Mouse (Mus musculus) midbrain, embryonic 12.5 days (tissue): ENCODE results near the gene Lysmd4. TPM values are rescaled to one million over a fixed set of nuclear protein-coding genes. Genes with fewer than 3 reads are reported as not detected.
A peak's percentile ranks its signal among the peaks of the same experiment; 100 is the strongest.

Experiments
- ATAC-seq: fragments of 200-750 bp; cut with Nextera tagmentation; 2 replicates; pipeline ENCODE4 v1.8.0; 2017; ENCODE audit warnings: low read depth, moderate TSS enrichment, moderate library complexity; ENCODE audit not compliant: low FRiP score
- H3K27ac ChIP-seq: fragments of 300-500 bp; sonication (generic); replicated peaks from 2 replicates; pipeline ENCODE4 v1.5.1; 2016; ENCODE audit warnings: mild to moderate bottlenecking
- H3K27me3 ChIP-seq: fragments of 300-500 bp; sonication (generic); 2 replicates; pipeline ENCODE4 v1.6.1; 2016; ENCODE audit warnings: mild to moderate bottlenecking
- H3K36me3 ChIP-seq: fragments of 300-500 bp; sonication (generic); 2 replicates; pipeline ENCODE4 v1.6.1; 2016
- H3K4me1 ChIP-seq: fragments of 300-500 bp; sonication (generic); 2 replicates; pipeline ENCODE4 v1.6.1; 2016
- H3K4me2 ChIP-seq: fragments of 300-500 bp; sonication (generic); replicated peaks from 2 replicates; pipeline ENCODE4 v1.6.1; 2016; ENCODE audit warnings: mild to moderate bottlenecking, moderate library complexity
- H3K4me3 ChIP-seq: fragments of 300-500 bp; sonication (generic); 2 replicates; pipeline ENCODE4 v1.5.1; 2016; ENCODE audit warnings: mild to moderate bottlenecking
- H3K9ac ChIP-seq: fragments of 300-500 bp; sonication (generic); replicated peaks from 2 replicates; pipeline ENCODE4 v1.6.1; 2016; ENCODE audit warnings: mild to moderate bottlenecking, moderate library complexity
- H3K9me3 ChIP-seq: fragments of 300-500 bp; sonication (generic); 2 replicates; pipeline ENCODE4 v1.6.1; 2016; ENCODE audit warnings: mild to moderate bottlenecking
- WGBS: fragments of 180-500 bp; shearing (Covaris S2); methylation state at CpG from one replicate; pipeline ENCODE4 v1.1.7; 2016; 5-methylcytosine and 5-hydroxymethylcytosine counted together
- polyA plus RNA-seq: library from polyadenylated mRNA; unstranded; fragments of >200 nt; fragmentation: Nextera tagmentation; extraction: Ambion mirVana; gene quantifications from 2 replicates; pipeline ENCODE4 v1.2.1, GENCODE M21; 2016

Gene Lysmd4
- 19.8 and 21.0 TPM in 2 replicates for polyA plus RNA-seq

DNA sequence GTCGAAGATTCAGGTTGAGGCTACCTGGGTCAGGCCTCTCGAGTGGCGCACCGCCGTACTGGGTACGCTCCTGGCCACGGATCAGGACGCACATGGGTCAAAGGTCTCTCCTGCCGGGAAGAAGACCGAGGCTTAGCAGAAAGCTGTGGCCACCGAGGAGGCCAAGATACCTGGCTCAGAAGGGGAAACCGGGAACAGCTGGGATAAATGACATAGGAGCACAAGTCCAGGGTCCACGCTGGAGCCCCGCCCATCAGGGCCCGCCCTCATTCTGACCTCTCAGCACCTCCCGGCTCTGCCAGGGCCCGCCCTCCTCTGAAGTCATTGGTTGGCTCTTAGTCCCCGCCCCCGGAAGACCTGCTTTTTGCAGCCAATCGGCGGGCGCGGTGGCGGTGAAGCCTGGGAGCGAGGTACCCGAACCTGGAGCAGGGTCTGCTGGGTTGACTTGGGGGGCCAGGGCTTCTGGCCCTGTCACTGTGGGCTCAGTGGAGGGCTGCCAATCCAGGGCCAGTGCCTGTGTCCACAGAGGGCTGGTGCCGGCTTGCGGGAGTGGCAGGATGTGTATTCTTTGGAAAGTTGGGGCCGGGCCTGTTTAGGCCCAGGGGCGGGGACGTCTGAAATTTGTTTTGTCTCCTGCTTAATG is at the start of gene Lysmd4:
Gene Lysmd4, plus strand, starts transcription at position 325 of the 643 bp plus-strand sequence.
- Histone ChIP-seq H3K9me3 (no peaks in the 10 kb centered on the region), H3K4me3 (peak within 1 kb of the TSS; percentile 62), H3K27ac (no peak within 1 kb of the TSS), H3K9ac (peak within 1 kb of the TSS; percentile 73), H3K36me3 (peaks cover 21% of the 10 kb centered on the region), H3K4me2 (peak within 1 kb of the TSS; percentile 83), H3K27me3 (no peaks in the 10 kb centered on the region), H3K4me1 (peaks cover 17% of the 10 kb centered on the region)
- WGBS: 4% methylated on average over 31 of the region's 31 CpGs
- peak; percentile 99 for ATAC-seq

DNA sequence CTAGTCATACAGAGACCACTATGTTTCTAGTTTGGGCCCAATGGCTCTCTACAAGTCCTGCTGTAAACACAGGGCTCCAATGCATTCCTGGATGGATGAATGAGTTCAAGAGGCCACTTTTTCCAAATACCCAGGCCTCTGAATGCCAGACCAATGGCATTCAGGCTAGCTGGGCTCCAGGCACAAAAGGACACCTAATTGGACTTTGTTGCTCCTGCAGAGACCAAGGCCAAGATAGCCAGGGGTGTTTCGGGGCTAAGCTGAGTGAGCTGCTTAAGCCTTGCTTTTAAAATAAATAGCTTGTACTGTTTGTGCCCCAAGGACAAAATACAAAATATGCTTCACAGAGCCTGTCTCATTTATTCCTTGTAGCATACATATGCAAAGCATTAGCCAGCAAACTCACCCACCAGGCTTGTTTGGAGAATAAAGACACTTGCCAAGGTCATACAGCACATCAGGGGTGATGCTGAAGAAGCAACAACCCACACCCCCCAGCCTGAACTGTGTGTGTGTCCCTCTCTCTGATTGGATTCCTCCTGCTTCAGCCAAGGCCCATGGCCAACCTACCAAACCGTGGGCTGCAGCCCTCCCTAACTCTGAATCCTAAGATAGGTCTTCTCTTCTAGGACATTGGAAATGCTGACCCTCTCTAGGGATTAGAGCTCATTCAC is 48.7 kb upstream of the Lysmd4 start:
- no peak for ATAC-seq
- Histone ChIP-seq H3K9me3 (no peaks in the 10 kb centered on the region), H3K27me3 (no peaks in the 10 kb centered on the region), H3K36me3 (no peaks in the 10 kb centered on the region), H3K9ac (no peak overlapping the region), H3K4me3 (no peak overlapping the region), H3K4me1 (no peaks in the 10 kb centered on the region), H3K27ac (no peak overlapping the region), H3K4me2 (no peak overlapping the region)
- 58% methylated on average over 2 of the region's 2 CpGs for WGBS

DNA sequence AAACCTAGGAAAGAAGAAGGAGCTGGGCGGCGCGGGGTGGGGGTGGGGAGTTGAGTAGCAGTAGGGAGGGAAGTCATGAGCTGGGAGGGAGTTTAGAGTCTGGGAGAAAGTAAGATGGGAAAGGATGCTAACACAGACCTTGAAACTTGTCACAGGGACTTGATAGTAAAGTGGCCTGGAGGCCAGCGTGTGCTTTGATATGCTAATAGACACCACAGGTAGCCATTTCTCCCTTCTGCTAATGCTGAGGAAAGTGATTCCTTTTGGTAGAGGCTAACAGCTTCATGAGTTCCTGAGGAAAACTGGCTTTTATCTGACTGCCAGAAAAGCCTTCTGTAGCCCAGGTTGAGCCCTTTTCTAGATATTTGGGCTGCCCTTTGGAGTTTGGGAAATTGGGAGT is 38.6 kb upstream of the Lysmd4 start:
- Histone ChIP-seq H3K4me3 (no peak overlapping the region), H3K27me3 (no peaks in the 10 kb centered on the region), H3K4me1 (no peaks in the 10 kb centered on the region), H3K36me3 (no peaks in the 10 kb centered on the region), H3K4me2 (no peak overlapping the region), H3K27ac (no peak overlapping the region), H3K9ac (no peak overlapping the region), H3K9me3 (no peaks in the 10 kb centered on the region)
- ATAC-seq: no peak
- WGBS: 9% methylated on average over 4 of the region's 4 CpGs

DNA sequence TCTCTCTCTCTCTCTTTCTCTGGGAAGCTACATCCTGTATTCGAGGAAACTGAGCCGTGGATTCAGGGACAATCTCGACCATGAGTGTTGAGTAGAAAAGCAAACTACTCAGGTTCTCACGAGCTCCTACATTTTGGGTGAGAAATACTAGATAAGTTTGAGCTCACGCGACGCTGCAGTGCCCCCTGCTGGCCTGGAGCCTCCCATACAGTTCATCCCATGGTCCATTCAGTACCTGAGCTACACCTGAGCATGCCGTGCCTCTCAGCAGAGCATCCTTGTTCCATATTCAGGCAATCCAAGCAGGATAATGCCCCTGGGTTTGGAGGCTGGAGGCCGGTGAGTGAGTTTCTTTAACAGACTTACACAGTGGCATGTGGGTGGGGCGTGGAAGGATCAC is 22.9 kb upstream of the Lysmd4 start:
- Histone ChIP-seq H3K36me3 (no peaks in the 10 kb centered on the region), H3K4me1 (no peaks in the 10 kb centered on the region), H3K4me3 (no peak overlapping the region), H3K9me3 (no peaks in the 10 kb centered on the region), H3K4me2 (no peak overlapping the region), H3K9ac (no peak overlapping the region), H3K27me3 (no peaks in the 10 kb centered on the region), H3K27ac (no peak overlapping the region)
- no peak for ATAC-seq
- 22% methylated on average over 10 of the region's 10 CpGs for WGBS

DNA sequence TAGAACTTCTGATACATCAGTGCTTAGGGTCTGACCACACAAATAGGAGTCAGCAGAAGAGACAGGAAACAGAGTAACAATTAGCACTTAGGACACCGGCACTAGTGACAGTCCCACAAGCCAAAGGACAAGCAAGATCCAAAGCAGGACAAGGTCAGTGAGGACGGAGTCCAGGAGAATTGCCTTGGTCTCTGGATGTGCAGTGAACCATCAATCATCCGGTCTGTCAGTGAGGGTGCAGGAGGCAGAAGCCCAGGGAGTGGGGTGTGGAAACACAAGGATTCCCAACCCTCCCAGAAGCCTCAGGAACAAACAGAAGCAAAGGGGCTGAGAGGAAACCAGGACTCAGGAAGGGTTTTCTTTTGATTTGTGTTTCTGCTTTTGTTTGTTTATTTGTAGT is 18.7 kb upstream of the Lysmd4 start:
- Histone ChIP-seq H3K27me3 (no peaks in the 10 kb centered on the region), H3K9me3 (no peaks in the 10 kb centered on the region), H3K27ac (no peak overlapping the region), H3K36me3 (no peaks in the 10 kb centered on the region), H3K9ac (no peak overlapping the region), H3K4me2 (no peak overlapping the region), H3K4me1 (no peaks in the 10 kb centered on the region), H3K4me3 (no peak overlapping the region)
- WGBS: 83% methylated on average over 3 of the region's 3 CpGs
- ATAC-seq: no peak

DNA sequence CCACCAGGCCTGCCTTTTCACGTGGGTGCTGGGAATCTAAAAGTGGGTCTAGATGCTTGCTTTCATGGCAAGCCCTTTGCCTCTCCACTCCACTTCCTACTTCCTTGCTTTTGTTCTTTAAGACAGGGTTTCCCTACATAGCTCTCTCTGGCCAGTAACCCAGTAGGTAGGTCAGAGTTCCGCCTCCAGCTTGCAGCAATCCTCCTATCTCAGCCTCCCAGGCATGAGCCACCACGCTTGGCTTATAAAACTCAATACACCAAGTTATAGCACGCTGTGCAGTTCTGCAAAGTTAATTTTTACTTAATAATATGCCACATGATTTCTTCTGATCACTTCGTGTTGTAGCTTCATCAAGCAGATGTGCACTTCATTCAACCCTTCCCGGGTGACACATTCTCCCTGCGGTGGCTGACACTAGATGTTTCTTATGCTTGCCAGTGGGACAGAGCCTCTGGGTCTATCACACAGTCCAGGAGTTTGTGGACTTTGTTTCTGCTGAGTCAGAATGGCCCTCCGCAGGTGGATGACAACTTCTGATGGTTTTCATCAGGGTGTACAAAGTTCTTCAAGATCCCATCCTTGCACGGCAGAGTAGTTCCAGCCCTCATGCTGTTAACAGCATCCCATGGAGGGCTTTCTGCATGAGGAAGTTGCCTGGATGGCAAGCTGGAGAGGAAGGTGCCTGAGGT is 16.5 kb upstream of the Lysmd4 start:
- no peaks in the 10 kb centered on the region for H3K36me3 ChIP-seq
- WGBS: 89% methylated on average over 9 of the region's 9 CpGs
- no peaks in the 10 kb centered on the region for H3K4me1 ChIP-seq
- no peak overlapping the region for H3K4me2 ChIP-seq
- H3K4me3 ChIP-seq: no peak overlapping the region
- H3K9me3 ChIP-seq: no peaks in the 10 kb centered on the region
- ATAC-seq: no peak
- no peak overlapping the region for H3K27ac ChIP-seq
- no peaks in the 10 kb centered on the region for H3K27me3 ChIP-seq
- H3K9ac ChIP-seq: no peak overlapping the region

DNA sequence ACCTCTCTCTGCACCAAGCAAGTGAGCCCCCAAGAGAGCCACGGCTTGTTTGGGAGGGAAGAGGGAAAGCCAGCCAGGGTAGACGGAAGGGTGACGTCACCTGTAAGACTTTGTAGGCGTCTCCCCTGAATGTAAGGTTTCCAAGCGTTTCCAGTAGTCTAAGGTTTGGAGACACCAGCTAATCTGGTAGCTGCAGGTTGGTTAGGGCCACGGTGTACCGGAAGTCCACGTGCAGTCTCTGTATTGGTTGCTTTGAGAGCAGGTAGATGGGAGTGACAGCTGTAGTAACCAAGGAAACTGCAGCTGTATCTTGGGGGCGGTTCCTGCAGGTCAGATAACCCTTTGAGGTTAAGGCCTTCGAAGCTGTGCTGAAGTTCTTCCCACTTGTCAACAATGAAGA is 15.8 kb upstream of the Lysmd4 start:
- Histone ChIP-seq H3K27me3 (no peaks in the 10 kb centered on the region), H3K36me3 (no peaks in the 10 kb centered on the region), H3K9me3 (no peaks in the 10 kb centered on the region), H3K4me2 (no peak overlapping the region), H3K9ac (no peak overlapping the region), H3K4me1 (no peaks in the 10 kb centered on the region), H3K4me3 (no peak overlapping the region), H3K27ac (no peak overlapping the region)
- ATAC-seq: no peak
- 83% methylated on average over 10 of the region's 10 CpGs for WGBS

DNA sequence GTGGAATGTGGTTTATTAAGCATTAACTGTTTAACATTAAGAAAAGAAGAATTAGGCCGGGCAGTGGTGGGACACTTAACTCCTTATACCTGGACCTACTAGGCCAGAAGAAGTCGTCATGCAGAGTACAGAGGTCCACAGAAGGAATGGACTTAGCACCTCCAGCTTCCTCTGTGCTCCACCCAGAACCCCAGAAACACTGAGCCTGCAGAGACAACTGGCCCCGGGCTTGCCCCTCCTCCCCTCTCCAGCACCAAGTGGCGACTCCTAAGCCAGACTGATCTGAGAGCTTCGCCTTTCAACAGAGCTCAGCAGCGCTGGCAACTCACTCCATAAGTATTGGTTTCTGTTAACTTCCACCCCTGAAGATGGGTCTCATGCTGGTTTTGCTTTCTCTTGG is 14.6 kb upstream of the Lysmd4 start:
- Histone ChIP-seq H3K36me3 (no peaks in the 10 kb centered on the region), H3K4me2 (no peak overlapping the region), H3K4me3 (no peak overlapping the region), H3K27me3 (no peaks in the 10 kb centered on the region), H3K4me1 (peaks cover 4% of the 10 kb centered on the region; the same call in 1 of the 2 replicates), H3K9ac (no peak overlapping the region), H3K9me3 (no peaks in the 10 kb centered on the region), H3K27ac (no peak overlapping the region)
- no peak for ATAC-seq
- WGBS: 50% methylated on average over 6 of the region's 6 CpGs

DNA sequence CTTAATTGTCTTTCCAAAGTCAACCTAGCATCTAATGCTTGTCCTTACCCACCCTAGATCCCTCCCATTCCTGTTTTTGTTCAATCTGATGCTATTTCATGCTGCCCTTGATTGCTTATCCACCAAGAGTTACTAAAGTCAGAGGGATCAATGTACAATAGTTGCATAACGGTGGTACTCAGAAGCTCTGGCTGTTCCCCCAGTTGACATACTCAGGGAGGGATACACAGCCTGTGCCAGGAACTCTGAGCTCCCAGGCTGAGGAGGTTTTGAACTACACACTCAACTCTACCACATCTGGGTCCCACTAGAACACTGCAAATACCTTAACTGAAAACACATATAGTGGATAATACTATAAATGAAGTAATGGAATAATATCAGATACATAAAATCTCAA is 14.0 kb upstream of the Lysmd4 start:
- H3K36me3 ChIP-seq: no peaks in the 10 kb centered on the region
- H3K4me3 ChIP-seq: no peak overlapping the region
- no peaks in the 10 kb centered on the region for H3K27me3 ChIP-seq
- no peak overlapping the region for H3K27ac ChIP-seq
- no peak overlapping the region for H3K9ac ChIP-seq
- WGBS: 89% methylated on average over 1 of the region's 1 CpGs
- H3K4me2 ChIP-seq: no peak overlapping the region
- peaks cover 4% of the 10 kb centered on the region; the same call in 1 of the 2 replicates for H3K4me1 ChIP-seq
- H3K9me3 ChIP-seq: no peaks in the 10 kb centered on the region
- no peak for ATAC-seq

DNA sequence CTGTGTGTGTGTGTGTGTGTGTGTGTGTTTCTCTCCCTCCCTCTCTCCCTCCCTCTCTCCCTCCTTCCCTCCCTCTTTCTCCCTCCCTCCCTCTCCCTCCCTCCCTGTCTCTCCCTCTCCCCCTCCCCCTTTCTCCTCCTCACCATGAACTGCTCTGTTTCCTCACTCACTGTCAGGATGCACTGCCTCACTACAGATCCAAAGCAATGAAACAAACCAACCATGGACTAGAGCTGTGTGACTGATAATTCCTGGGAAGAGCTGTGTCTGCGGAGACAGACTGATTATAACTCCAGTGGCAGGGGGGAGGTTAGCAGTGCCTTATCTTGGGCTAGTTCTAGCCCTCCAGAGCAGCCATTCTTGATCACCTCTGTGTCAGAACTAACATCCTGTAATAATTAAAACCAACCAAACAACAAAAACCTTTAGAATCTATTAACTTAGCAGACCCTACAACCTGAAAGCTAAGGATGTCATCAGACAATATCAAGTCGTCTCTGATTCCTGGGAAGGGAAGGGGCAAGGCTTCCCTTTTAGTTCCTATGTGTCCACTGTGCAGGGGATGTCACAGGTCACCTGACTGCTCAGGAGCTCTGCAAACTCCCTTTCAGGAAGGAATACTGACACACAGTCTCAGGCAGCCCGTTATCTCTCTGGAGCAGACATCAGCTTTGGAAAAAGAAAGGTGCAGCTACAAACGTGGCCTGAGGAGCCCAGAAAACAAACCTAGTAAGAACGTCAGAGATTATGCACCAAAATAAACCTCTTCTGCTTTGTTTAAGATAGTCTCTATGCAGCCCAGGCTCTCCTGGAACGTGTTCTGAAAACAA is 12.1 kb upstream of the Lysmd4 start:
- Histone ChIP-seq H3K4me2 (no peak overlapping the region), H3K36me3 (no peaks in the 10 kb centered on the region), H3K4me1 (peaks cover 4% of the 10 kb centered on the region; the same call in 1 of the 2 replicates), H3K4me3 (no peak overlapping the region), H3K9ac (no peak overlapping the region), H3K27ac (no peak overlapping the region), H3K27me3 (no peaks in the 10 kb centered on the region), H3K9me3 (no peaks in the 10 kb centered on the region)
- ATAC-seq: no peak
- 74% methylated on average over 6 of the region's 6 CpGs for WGBS

DNA sequence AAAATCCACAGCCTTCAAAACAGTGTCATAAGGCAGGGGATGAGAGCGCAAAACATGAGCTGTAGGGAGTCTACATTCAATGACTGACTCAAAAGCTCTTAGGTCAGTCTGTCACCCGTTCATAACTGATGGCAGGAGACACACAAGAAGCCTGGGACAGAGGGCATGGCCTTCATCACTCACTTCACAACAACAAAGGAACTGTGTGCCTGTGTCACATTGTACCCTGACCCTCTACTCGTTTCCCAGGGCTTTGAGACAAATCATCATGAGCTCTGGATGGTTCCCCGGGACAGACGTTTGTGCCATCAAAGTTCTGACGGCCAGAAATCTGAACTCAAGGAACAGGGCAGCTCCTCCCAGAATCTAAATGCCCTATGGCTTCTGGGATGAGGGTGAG is 11.0 kb upstream of the Lysmd4 start:
- H3K27ac ChIP-seq: no peak overlapping the region
- ATAC-seq: no peak
- no peaks in the 10 kb centered on the region for H3K36me3 ChIP-seq
- peaks cover 4% of the 10 kb centered on the region; the same call in 1 of the 2 replicates for H3K4me1 ChIP-seq
- no peaks in the 10 kb centered on the region for H3K9me3 ChIP-seq
- WGBS: 52% methylated on average over 6 of the region's 6 CpGs
- H3K27me3 ChIP-seq: no peaks in the 10 kb centered on the region
- H3K9ac ChIP-seq: no peak overlapping the region
- no peak overlapping the region for H3K4me2 ChIP-seq
- no peak overlapping the region for H3K4me3 ChIP-seq

DNA sequence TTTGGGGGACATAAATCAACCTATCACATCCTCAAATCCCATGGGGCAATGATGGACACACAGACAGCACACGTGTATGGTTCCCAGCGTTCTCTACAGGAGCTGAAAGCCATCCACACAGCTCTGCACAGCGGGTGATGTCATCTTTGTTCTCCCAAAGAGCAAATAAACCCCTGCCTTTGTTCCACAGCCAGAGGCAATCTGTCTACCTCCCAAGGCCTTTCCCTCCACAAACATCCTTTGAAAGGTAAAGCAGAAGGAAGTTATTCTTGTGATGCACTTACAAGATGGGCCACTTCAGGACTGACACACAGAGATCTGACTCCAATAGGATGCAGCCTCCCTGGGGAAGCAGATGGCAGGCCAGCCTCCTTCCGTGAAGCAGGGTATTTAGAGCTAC is 10.4 kb upstream of the Lysmd4 start:
- Histone ChIP-seq H3K4me2 (no peak overlapping the region), H3K27ac (no peak overlapping the region), H3K36me3 (no peaks in the 10 kb centered on the region), H3K4me1 (peaks cover 4% of the 10 kb centered on the region; the same call in 1 of the 2 replicates), H3K4me3 (no peak overlapping the region), H3K27me3 (no peaks in the 10 kb centered on the region), H3K9me3 (no peaks in the 10 kb centered on the region), H3K9ac (no peak overlapping the region)
- 68% methylated on average over 4 of the region's 4 CpGs for WGBS
- no peak for ATAC-seq
